Mouse (Mus musculus): ENCODE data around the gene Olfr104-ps.

The Olfr104-ps gene

DNA sequence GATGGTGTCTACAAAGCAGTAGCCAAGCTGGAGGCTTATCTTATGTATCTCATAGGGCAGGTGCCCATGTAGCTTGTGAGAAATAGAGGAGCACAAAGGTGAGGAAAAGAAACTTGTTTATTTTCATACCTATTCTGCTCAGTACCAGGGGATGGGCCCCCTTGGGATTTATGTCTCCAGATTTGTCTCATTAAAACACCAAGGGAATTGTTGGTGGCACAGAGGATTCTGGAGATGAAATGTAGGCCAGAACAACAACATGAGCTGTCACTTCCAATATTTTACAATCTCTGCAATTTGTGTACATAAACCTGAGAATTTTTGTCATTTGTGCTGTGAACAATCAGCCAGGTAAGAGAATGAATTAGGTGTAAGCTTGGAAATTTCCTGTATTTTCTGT is at the start of gene Olfr104-ps:
Gene Olfr104-ps, plus strand, starts transcription at position 301 of the 400 bp plus-strand sequence.
- no peak for DNase-seq

GRCm38 (mm10) chr17:37310146-37310699 is 49.2 kb upstream of the Olfr104-ps start:
- no peak for DNase-seq

GRCm38 (mm10) chr17:37316954-37317353 is 42.4 kb upstream of the Olfr104-ps start, which contains the start of gene Olfr102:
Gene Olfr102 (minus strand): TSS chr17:37317054.
- DNase-seq: no peak

- no peak for DNase-seq
Measured at GRCm38 (mm10) chr17:37339598-37339997, 19.8 kb upstream of the Olfr104-ps start, which contains the start of gene Olfr103. Gene Olfr103 (minus strand): TSS chr17:37339698.

- DNase-seq: no peak
Measured at GRCm38 (mm10) chr17:37378733-37379132, 19.4 kb downstream of the Olfr104-ps start, which contains the start of gene Olfr105-ps. Gene Olfr105-ps (plus strand): TSS chr17:37379033.

GRCm38 (mm10) chr17:37390093-37390492 is 30.7 kb downstream of the Olfr104-ps start, which contains the start of gene Olfr106-ps:
Gene Olfr106-ps (plus strand): TSS chr17:37390393.
- no peak for DNase-seq

- no peak for DNase-seq
Measured at GRCm38 (mm10) chr17:37398926-37399325, 39.5 kb downstream of the Olfr104-ps start, which contains the start of gene Olfr107. Gene Olfr107 (plus strand): TSS chr17:37399226.

DNA sequence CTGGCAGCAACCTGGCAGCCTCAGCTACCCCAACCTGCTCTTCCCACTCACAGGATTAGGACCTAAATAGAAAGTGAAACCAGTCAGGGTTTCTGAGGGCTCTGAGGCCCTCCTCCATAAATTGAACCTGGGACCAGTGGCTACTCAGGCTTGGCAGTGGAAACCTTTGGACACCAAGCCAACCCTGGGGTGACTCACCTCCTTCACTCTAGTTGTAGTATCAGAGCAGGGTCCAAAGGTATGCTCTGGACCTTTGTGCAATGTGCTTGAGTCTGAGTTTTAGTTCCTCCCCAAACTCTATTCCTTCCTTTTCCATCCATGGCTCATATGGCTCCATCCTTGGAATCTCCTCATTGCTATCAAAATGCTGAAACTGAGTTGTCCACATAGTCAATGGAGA is 54.0 kb downstream of the Olfr104-ps start:
- DNase-seq: no peak

Data from thymus, postnatal 4 days (tissue).